ENCODE assay signal across 7 mouse cellular contexts in the genomic region with DNA sequence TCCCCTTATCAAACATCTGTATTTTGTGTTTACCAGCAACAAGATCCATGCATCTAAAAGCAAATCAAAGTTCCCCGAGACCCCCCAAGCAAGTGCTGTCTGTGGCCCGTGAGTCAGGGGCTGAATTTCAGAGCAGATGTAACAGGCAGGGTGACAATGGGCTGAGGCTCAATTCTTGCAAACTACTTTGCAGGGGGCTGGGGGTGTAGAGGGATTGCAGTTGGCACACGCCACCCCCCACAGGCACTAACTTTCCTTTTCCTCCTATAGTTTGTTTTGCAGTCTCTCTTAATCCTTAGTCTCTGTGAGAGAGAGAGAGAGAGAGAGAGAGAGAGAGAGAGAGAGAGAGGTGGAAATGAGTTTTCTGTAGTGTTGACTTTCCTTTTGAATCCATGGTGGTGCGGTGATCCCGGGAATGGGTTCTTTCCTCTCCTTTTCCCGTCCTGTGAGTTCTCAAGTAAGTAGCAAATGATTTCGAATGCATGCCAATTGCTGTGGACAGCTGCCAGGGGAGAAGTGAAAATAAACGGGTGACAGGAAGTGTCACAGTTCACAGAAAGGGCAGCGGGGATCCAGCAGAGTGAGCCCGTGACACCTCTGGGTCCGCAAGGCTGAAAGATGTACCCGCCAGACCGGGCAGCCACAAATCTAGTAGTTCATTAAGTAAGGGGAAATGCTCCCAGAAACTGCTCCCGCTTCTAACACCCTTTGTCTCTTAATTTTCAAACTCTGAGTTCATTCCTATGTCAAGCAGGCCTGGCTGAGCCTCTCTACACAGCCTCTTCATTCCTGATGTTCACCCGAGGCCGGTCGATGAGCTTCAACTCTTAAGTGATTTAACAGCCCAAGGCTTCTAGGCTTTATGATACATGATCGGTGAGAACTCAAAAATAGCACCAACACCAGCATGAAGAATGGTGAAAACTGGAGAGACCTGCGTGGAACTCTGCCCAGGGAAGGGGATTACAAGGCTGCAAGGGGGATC.
DNase-seq lines count a peak whose midpoint lies in the region; ATAC-seq and TF ChIP-seq lines count a peak whose summit lies in the region.

No protein-coding gene starts in this region.

- peak overlapping the region; percentile 70 for H3K4me2 ChIP-seq in heart, embryonic 11.5 days
- H3K4me2 ChIP-seq in lung, postnatal 0 days (replicated peaks; ENCODE audit: low read depth, low read length) = peak overlapping the region; percentile 48

- peak; percentile 61 to 67 for DNase-seq in B cell, adult 2 months
- peak; percentile 4 for DNase-seq in adrenal gland, postnatal 25 days
- peak; percentile 77 for DNase-seq in kidney, adult 9 months
- DNase-seq in lung, postnatal 0 days (ENCODE audit: low spot score) = peak; percentile 25
- peak; percentile 65 to 68 for DNase-seq in spleen, postnatal 36 days (ENCODE audit: low spot score in 2 of 2)
- DNase-seq in frontal cortex, postnatal 25 days (ENCODE audit: low spot score in 2 of 2) = no peak

- TF ChIP-seq CTCF in lung, postnatal 0 days (IDR thresholded peaks at IDR 0.05) = no peak

- H3K27me3 ChIP-seq in heart, embryonic 11.5 days (ENCODE audit: control insufficient read depth, insufficient read depth, low read length) = no peaks in the 10 kb centered on the region
- H3K27me3 ChIP-seq in lung, postnatal 0 days (replicated peaks; ENCODE audit: insufficient read depth, low read length) = no peaks in the 10 kb centered on the region

- no peak for ATAC-seq in heart, embryonic 11.5 days (replicated peaks; ENCODE audit: insufficient number of reproducible peaks, low FRiP score, low TSS enrichment)
- no peak for ATAC-seq in lung, postnatal 0 days

- no peak overlapping the region for H3K9ac ChIP-seq in heart, embryonic 11.5 days (ENCODE audit: low read depth, low read length)
- no peak overlapping the region for H3K9ac ChIP-seq in lung, postnatal 0 days (replicated peaks; ENCODE audit: low read depth)

- H3K4me3 ChIP-seq in heart, embryonic 11.5 days (ENCODE audit: low read depth, low read length) = peak overlapping the region; percentile 30
- H3K4me3 ChIP-seq in lung, postnatal 0 days (ENCODE audit: low read depth, low read length) = no peak overlapping the region; the same call in 1 of the 2 replicates

- no peaks in the 10 kb centered on the region for H3K9me3 ChIP-seq in heart, embryonic 11.5 days (replicated peaks; ENCODE audit: control insufficient read depth, low read length)
- no peaks in the 10 kb centered on the region for H3K9me3 ChIP-seq in lung, postnatal 0 days (ENCODE audit: low read length)

- H3K36me3 ChIP-seq in heart, embryonic 11.5 days (ENCODE audit: control insufficient read depth, insufficient read depth, low read length) = no peaks in the 10 kb centered on the region
- H3K36me3 ChIP-seq in lung, postnatal 0 days (ENCODE audit: insufficient read depth, low read length) = no peaks in the 10 kb centered on the region

- no peak overlapping the region for H3K27ac ChIP-seq in heart, embryonic 11.5 days (ENCODE audit: low read depth, low read length)
- no peak overlapping the region for H3K27ac ChIP-seq in lung, postnatal 0 days (ENCODE audit: low read length)

- 8% methylated on average over 19 of the region's 19 CpGs for WGBS in heart, embryonic 11.5 days (ENCODE audit: insufficient replicate concordance)
- 8% methylated on average over 19 of the region's 19 CpGs for WGBS in lung, postnatal 0 days

- H3K4me1 ChIP-seq in heart, embryonic 11.5 days (ENCODE audit: control insufficient read depth, insufficient read depth, low read length) = peaks cover 5% of the 10 kb centered on the region
- H3K4me1 ChIP-seq in lung, postnatal 0 days (ENCODE audit: insufficient read depth, low read depth, low read length) = peaks cover 6% of the 10 kb centered on the region; the same call in 1 of the 2 replicates

- no peak for TF ChIP-seq EP300 in lung, postnatal 0 days (IDR thresholded peaks at IDR 0.05)

Comparison
In these comparisons a context has a peak if more than half of its experiments do, and no peak if none do; other contexts are left out.
1. DNase-seq: peak in B cell, adult 2 months (2 of 2), adrenal gland, postnatal 25 days (single experiment), kidney, adult 9 months (single experiment), lung, postnatal 0 days (single experiment) and spleen, postnatal 36 days (2 of 2); none in frontal cortex, postnatal 25 days (0 of 2).